Mouse (Mus musculus) heart, postnatal 25 days (tissue): Measurements from ENCODE around the gene Ifit1bl2. TPM values are rescaled to one million over a fixed set of nuclear protein-coding genes. Genes with fewer than 3 reads are reported as not detected.

Experiments
- DNase-seq: peaks from one replicate; pipeline ENCODE4 v3.0.0; 2022; ENCODE audit warnings: low spot score
- intact Hi-C: fragments of 180-260 bp; cut with DNase I; formaldehyde crosslinking; loops from one replicate; pipeline ENCODE4 v1.15.1; 2025
- total RNA-seq, 2 experiments: library from RNA; stranded (reverse); gene quantifications; 2 replicates each; pipeline ENCODE4 v1.2.3; 2021

Gene Ifit1bl2
- total RNA-seq, 2 experiments from 2014 or later = 1.2 to 1.5 TPM

DNA sequence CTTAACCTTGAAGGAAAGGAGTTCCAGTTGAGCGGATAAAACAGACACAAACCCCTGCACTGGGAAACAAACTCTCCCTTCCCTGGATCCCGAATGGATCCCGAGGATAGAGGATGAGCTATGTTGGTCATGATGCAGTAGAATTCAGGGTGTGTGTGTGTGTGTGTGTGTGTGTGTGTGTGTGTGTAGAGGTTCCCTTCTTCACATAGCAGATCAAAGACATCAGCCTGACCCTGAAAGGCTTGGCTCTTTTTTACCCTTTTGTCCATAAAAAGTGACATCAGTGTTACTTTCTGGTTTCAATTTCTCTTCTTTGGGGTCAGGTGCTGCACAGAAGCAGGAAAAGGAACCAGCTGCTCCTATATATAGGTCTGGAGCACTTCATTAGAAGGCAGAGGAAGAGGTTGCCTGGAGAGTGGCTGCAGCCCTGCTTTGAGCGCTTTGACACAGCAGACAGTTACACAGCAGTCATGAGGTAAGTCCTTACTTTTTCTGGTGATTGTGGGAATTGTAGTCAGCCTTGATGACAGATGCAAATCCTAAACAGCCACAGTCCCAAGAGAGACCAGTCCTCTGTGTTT is 70.6 kb downstream of the Ifit1bl2 start:
- intact Hi-C loops = no loop called here
- no peak for DNase-seq

DNA sequence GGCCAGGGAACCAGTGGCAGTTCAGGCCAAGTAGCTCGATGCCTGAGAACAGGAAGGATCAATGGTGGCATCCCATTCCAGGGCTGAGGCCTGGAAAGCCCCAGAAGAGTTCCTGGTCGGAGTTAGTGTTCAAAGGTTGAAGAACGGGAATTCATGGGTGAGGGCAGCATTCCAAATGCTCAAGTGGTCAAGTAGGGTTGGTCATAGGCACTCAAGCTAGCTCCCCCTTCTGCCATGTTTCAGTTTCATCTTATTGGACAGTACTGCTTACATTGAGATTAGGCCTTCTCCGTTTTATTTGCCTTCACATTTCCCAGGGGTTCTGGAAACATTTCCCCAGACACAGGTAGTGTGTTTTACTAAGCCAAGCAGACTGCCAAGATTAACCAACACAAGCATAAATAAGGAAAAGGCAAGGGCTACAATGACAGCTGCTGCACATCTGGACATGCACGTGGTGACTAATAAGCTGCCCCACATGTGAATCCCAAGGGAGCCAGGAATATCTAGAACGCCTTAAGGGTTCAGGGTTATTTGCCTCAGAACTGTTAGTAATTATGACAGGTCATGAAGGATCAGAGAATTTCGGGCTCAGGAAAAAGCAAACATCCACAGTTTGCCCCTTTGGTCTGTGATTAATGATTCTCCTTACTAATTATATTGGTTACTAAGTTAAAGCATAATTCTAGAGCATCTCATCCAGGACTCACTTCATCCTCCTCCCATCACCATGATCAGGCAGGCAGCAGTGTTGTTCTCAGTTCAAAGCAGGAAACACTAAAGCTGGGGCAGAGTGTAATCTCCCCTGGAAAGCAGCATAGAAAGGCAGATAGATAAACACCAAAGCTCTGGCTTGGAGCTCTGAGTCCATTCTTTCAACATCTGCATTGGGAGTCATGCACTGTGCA is 71.3 kb downstream of the Ifit1bl2 start:
- DNase-seq = no peak
- intact Hi-C loops = no loop called here

Other genes starting within 250 kb of the Ifit1bl2 start
- under 1 TPM; 0.18 to 0.31 TPM for gene Ch25h, start 165.6 kb downstream of the Ifit1bl2 start, total RNA-seq
- gene Lipa, start 113.3 kb downstream of the Ifit1bl2 start, total RNA-seq = 10 to 100 TPM; 21.0 to 25.6 TPM
- 1 to 10 TPM; 3.5 to 3.6 TPM for gene Ifit2, start 90.0 kb downstream of the Ifit1bl2 start, total RNA-seq
- gene Ifit3, start 57.2 kb downstream of the Ifit1bl2 start, total RNA-seq = 1 to 10 TPM; 3.8 to 4.0 TPM
- 1 to 10 TPM in 1 of 2 experiments, under 1 TPM in 1; 0.84 to 1.2 TPM for gene Ifit1bl1, start 38.8 kb downstream of the Ifit1bl2 start, total RNA-seq
- 1 to 10 TPM; 1.1 TPM for gene Ifit3b, start 32.8 kb downstream of the Ifit1bl2 start, total RNA-seq
- gene Ifit1, start 128 bp upstream of the Ifit1bl2 start, total RNA-seq = 1 to 10 TPM; 1.4 TPM
- gene Slc16a12, start 106.5 kb upstream of the Ifit1bl2 start, total RNA-seq = 1 to 10 TPM; 2.2 to 2.6 TPM
- 10 to 100 TPM; 40.0 to 47.8 TPM for gene Pank1, start 238.7 kb upstream of the Ifit1bl2 start, total RNA-seq